Mouse (Mus musculus): ENCODE data around the gene Itih2.
A peak's percentile ranks its signal among the peaks of the same experiment; 100 is the strongest.

DNA sequence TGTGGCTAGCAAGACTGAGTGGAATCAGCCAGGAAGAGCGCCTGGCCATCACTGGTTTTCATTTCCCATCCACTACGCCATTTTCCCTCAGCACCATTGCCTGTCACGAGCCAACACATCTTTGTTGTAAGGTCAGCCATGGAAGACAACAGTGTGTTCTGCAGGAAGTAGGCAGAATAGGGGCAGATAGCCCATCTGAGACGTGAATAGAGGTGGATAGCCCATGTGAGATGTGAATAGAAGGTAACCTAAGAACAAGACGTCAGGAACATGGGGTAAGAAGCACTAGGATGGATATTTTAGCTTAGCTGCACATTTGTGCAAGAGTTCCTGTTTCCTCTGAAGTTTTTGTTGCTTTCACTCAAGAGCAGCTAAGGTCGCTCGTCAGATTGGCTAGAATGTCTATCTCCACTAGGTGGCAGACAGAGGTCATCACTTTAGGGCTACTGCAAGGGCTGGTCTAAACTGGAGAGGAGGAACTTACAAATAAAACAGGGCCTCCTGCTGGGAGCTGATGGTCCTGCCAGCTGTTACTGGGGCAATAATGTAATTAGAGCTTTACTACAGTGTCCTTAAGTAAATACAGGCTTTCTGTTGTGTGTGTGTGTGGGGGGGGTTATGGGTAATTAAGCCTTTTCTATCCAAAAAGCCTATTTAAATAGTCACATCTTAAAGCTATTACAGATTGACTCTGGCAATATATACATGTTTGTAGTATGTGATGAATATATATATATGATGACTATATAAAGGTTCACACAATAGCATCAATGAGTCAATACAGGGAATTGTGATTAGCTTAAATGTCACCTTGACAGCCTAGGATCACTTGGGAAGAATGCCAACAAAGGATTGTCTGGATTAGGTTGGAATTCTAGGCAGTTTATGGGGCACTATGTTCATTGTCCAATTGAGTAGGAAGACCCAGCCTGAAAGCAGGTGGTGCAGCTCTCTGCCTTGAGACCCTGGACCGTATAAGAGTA lies 11.6 kb upstream of the Itih2 start:
- TF ChIP-seq CTCF (IDR thresholded peaks at IDR 0.05; ENCODE audit: insufficient read depth, low read length) = peak; percentile 56
- no peak for TF ChIP-seq POLR2A (IDR thresholded peaks at IDR 0.05; ENCODE audit: borderline replicate concordance, extremely low read depth, low read depth, low read length)
